19 mouse cellular contexts compared by ENCODE assay signal in genomic region chr19:50490721-50491120, GRCm38 (mm10).
DNase-seq lines count a peak whose midpoint lies in the region; ATAC-seq and TF ChIP-seq lines count a peak whose summit lies in the region.
"Had no signal": no experiment of that assay in that cellular context is flagged by ENCODE, and none has a peak within 500 bp of the region (broad histone marks: within the 10 kb centered on the region; RNA-seq: fewer than 3 reads in every experiment).

No protein-coding gene starts in this region.

- H3K4me1 ChIP-seq in forebrain, embryonic 15.5 days = peaks cover 30% of the 10 kb centered on the region
- no peaks in the 10 kb centered on the region; the same call in 1 of the 2 replicates for H3K4me1 ChIP-seq in forebrain, embryonic 11.5 days (replicated peaks; ENCODE audit: control insufficient read depth, insufficient read depth, low read length)
- H3K4me1 ChIP-seq in midbrain, embryonic 13.5 days (replicated peaks) = peaks cover 30% of the 10 kb centered on the region
- H3K4me1 ChIP-seq in midbrain, embryonic 16.5 days (ENCODE audit: control insufficient read depth, insufficient read depth, low read length) = peaks cover 15% of the 10 kb centered on the region
- peaks cover 3% of the 10 kb centered on the region; the same call in 1 of the 2 replicates for H3K4me1 ChIP-seq in forebrain, postnatal 0 days (ENCODE audit: insufficient read depth)
- H3K4me1 ChIP-seq: embryonic facial prominence, embryonic 12.5 days had no signal

- peak; percentile 80 for ATAC-seq in forebrain, embryonic 15.5 days (replicated peaks)
- ATAC-seq in forebrain, embryonic 11.5 days (replicated peaks; ENCODE audit: low FRiP score) = no peak
- no peak for ATAC-seq in midbrain, embryonic 13.5 days
- ATAC-seq in midbrain, embryonic 16.5 days = no peak
- no peak for ATAC-seq in forebrain, postnatal 0 days
- ATAC-seq: activated CD4-positive, CD25-positive, alpha-beta regulatory T cell, adult 4 months; Patski had no signal

- H3K27me3 ChIP-seq in forebrain, embryonic 15.5 days = no peaks in the 10 kb centered on the region
- H3K27me3 ChIP-seq in forebrain, embryonic 11.5 days (ENCODE audit: control insufficient read depth, insufficient read depth, low read length) = no peaks in the 10 kb centered on the region; the same call in 1 of the 2 replicates
- no peaks in the 10 kb centered on the region for H3K27me3 ChIP-seq in midbrain, embryonic 13.5 days
- no peaks in the 10 kb centered on the region for H3K27me3 ChIP-seq in midbrain, embryonic 16.5 days (ENCODE audit: control insufficient read depth, insufficient read depth, low read depth, low read length)
- no peaks in the 10 kb centered on the region for H3K27me3 ChIP-seq in forebrain, postnatal 0 days (ENCODE audit: insufficient read depth, low read length)
- H3K27me3 ChIP-seq: CH12.LX; embryonic facial prominence, embryonic 12.5 days; hindbrain, embryonic 12.5 days had no signal

- H3K9me3 ChIP-seq in forebrain, embryonic 15.5 days = no peaks in the 10 kb centered on the region
- no peaks in the 10 kb centered on the region for H3K9me3 ChIP-seq in forebrain, embryonic 11.5 days (ENCODE audit: control insufficient read depth, low read length)
- no peaks in the 10 kb centered on the region for H3K9me3 ChIP-seq in midbrain, embryonic 13.5 days
- no peaks in the 10 kb centered on the region for H3K9me3 ChIP-seq in midbrain, embryonic 16.5 days (replicated peaks; ENCODE audit: control insufficient read depth, low read length, poor library complexity, severe bottlenecking)
- H3K9me3 ChIP-seq in forebrain, postnatal 0 days (ENCODE audit: low read length) = no peaks in the 10 kb centered on the region
- H3K9me3 ChIP-seq: embryonic facial prominence, embryonic 12.5 days; heart, embryonic 10.5 days; hindbrain, embryonic 12.5 days had no signal

- H3K4me3 ChIP-seq in forebrain, embryonic 15.5 days = no peak overlapping the region
- no peak overlapping the region for H3K4me3 ChIP-seq in forebrain, embryonic 11.5 days (ENCODE audit: low read depth, low read length)
- H3K4me3 ChIP-seq in midbrain, embryonic 13.5 days (replicated peaks) = no peak overlapping the region
- no peak overlapping the region for H3K4me3 ChIP-seq in midbrain, embryonic 16.5 days (ENCODE audit: low read depth, low read length)
- no peak overlapping the region for H3K4me3 ChIP-seq in forebrain, postnatal 0 days (ENCODE audit: low read depth, low read length)
- H3K4me3 ChIP-seq: embryonic facial prominence, embryonic 12.5 days; heart, embryonic 10.5 days; hindbrain, embryonic 12.5 days had no signal

- WGBS in forebrain, embryonic 15.5 days = 26% methylated on average over 2 of the region's 2 CpGs
- WGBS in forebrain, embryonic 11.5 days = 64% methylated on average over 2 of the region's 2 CpGs
- 57% methylated on average over 2 of the region's 2 CpGs for WGBS in midbrain, embryonic 13.5 days
- 58% methylated on average over 2 of the region's 2 CpGs for WGBS in midbrain, embryonic 16.5 days
- WGBS in forebrain, postnatal 0 days = 19% methylated on average over 2 of the region's 2 CpGs

- no peak for DNase-seq in forebrain, embryonic 11.5 days (ENCODE audit: low spot score)
- DNase-seq in forebrain, postnatal 0 days = peak; percentile 11
- DNase-seq in spleen, postnatal 36 days (ENCODE audit: low spot score in 2 of 2) = no peak
- DNase-seq: adrenal gland, postnatal 14 days; cerebellum, adult 11-12 months; cerebellum, adult 9-10 months; cerebellum, postnatal 25 days; heart, adult 18-20 months; heart, postnatal 10 days; heart, postnatal 4 days had no signal

- H3K36me3 ChIP-seq in forebrain, embryonic 15.5 days = no peaks in the 10 kb centered on the region
- no peaks in the 10 kb centered on the region for H3K36me3 ChIP-seq in forebrain, embryonic 11.5 days (ENCODE audit: control insufficient read depth, insufficient read depth, low read length)
- no peaks in the 10 kb centered on the region for H3K36me3 ChIP-seq in midbrain, embryonic 13.5 days
- H3K36me3 ChIP-seq in midbrain, embryonic 16.5 days (ENCODE audit: control insufficient read depth, insufficient read depth, low read length) = no peaks in the 10 kb centered on the region
- H3K36me3 ChIP-seq in forebrain, postnatal 0 days (ENCODE audit: insufficient read depth) = no peaks in the 10 kb centered on the region
- H3K36me3 ChIP-seq: embryonic facial prominence, embryonic 12.5 days; heart, embryonic 10.5 days; hindbrain, embryonic 12.5 days had no signal

- no peak for TF ChIP-seq CTCF in forebrain, postnatal 0 days (IDR thresholded peaks at IDR 0.05; ENCODE audit: low read depth)

- H3K27ac ChIP-seq in forebrain, embryonic 15.5 days (replicated peaks) = no peak overlapping the region
- no peak overlapping the region for H3K27ac ChIP-seq in forebrain, embryonic 11.5 days (ENCODE audit: low read depth, low read length)
- 0 out of 2 replicates have a peak overlapping the region, but pooled peaks have one; percentile 19 for H3K27ac ChIP-seq in midbrain, embryonic 13.5 days
- no peak overlapping the region for H3K27ac ChIP-seq in midbrain, embryonic 16.5 days (ENCODE audit: low read length)
- no peak overlapping the region for H3K27ac ChIP-seq in forebrain, postnatal 0 days (ENCODE audit: low read depth, low read length)
- H3K27ac ChIP-seq: embryonic facial prominence, embryonic 12.5 days; heart, embryonic 10.5 days; hindbrain, embryonic 12.5 days had no signal

- no peak overlapping the region for H3K9ac ChIP-seq in forebrain, embryonic 15.5 days (replicated peaks)
- H3K9ac ChIP-seq in forebrain, embryonic 11.5 days (ENCODE audit: low read length) = no peak overlapping the region
- no peak overlapping the region for H3K9ac ChIP-seq in midbrain, embryonic 13.5 days (replicated peaks)
- H3K9ac ChIP-seq in midbrain, embryonic 16.5 days (ENCODE audit: low read depth, low read length) = no peak overlapping the region
- H3K9ac ChIP-seq in forebrain, postnatal 0 days = no peak overlapping the region
- H3K9ac ChIP-seq: embryonic facial prominence, embryonic 12.5 days; hindbrain, embryonic 12.5 days had no signal

- no peak overlapping the region for H3K4me2 ChIP-seq in forebrain, embryonic 15.5 days (replicated peaks)
- no peak overlapping the region for H3K4me2 ChIP-seq in forebrain, embryonic 11.5 days (ENCODE audit: low read depth, low read length, severe bottlenecking)
- no peak overlapping the region for H3K4me2 ChIP-seq in midbrain, embryonic 13.5 days (replicated peaks)
- H3K4me2 ChIP-seq in midbrain, embryonic 16.5 days (ENCODE audit: low read length) = no peak overlapping the region
- no peak overlapping the region for H3K4me2 ChIP-seq in forebrain, postnatal 0 days (ENCODE audit: low read depth)
- H3K4me2 ChIP-seq: embryonic facial prominence, embryonic 12.5 days; hindbrain, embryonic 12.5 days had no signal
